Mouse (Mus musculus): Measurements from ENCODE around the gene Aqp9.
A peak's percentile ranks its signal among the peaks of the same experiment; 100 is the strongest.

Gene Aqp9

GRCm38 (mm10) chr9:71168511-71168910 is at the start of gene Aqp9:
Gene Aqp9 (minus strand): TSS chr9:71168682.
- no peak for DNase-seq (ENCODE audit: low read depth, low spot score)

- DNase-seq (ENCODE audit: low read depth, low spot score): no peak
Observed at GRCm38 (mm10) chr9:71217793-71218095, 49.3 kb upstream of the Aqp9 start.

- peak; percentile 18 for DNase-seq (ENCODE audit: low read depth, low spot score)
Observed at GRCm38 (mm10) chr9:71216996-71217792, 48.7 kb upstream of the Aqp9 start.

GRCm38 (mm10) chr9:71216036-71216995 is 47.8 kb upstream of the Aqp9 start:
- DNase-seq (ENCODE audit: low read depth, low spot score): no peak

- DNase-seq (ENCODE audit: low read depth, low spot score): peak; percentile 78
Observed at GRCm38 (mm10) chr9:71215248-71216035, 47.0 kb upstream of the Aqp9 start, which contains the start of gene Aldh1a2. Gene Aldh1a2 (plus strand): TSS chr9:71215789.

GRCm38 (mm10) chr9:71213636-71214035 is 45.2 kb upstream of the Aqp9 start:
- no peak for DNase-seq (ENCODE audit: low read depth, low spot score)

GRCm38 (mm10) chr9:71210870-71211269 is 42.4 kb upstream of the Aqp9 start:
- peak; percentile 57 for DNase-seq (ENCODE audit: low read depth, low spot score)

GRCm38 (mm10) chr9:71209299-71209698 is 40.8 kb upstream of the Aqp9 start:
- DNase-seq (ENCODE audit: low read depth, low spot score): peak; percentile 11

GRCm38 (mm10) chr9:71202265-71202664 is 33.8 kb upstream of the Aqp9 start:
- DNase-seq (ENCODE audit: low read depth, low spot score): no peak

- DNase-seq (ENCODE audit: low read depth, low spot score): no peak
Observed at GRCm38 (mm10) chr9:71198826-71199225, 30.3 kb upstream of the Aqp9 start.

- peak; percentile 83 for DNase-seq (ENCODE audit: low read depth, low spot score)
Observed at GRCm38 (mm10) chr9:71188647-71189415, 20.3 kb upstream of the Aqp9 start.

GRCm38 (mm10) chr9:71187396-71187795 is 18.9 kb upstream of the Aqp9 start:
- no peak for DNase-seq (ENCODE audit: low read depth, low spot score)

GRCm38 (mm10) chr9:71185823-71186222 is 17.3 kb upstream of the Aqp9 start:
- DNase-seq (ENCODE audit: low read depth, low spot score): no peak

GRCm38 (mm10) chr9:71185285-71185684 is 16.8 kb upstream of the Aqp9 start:
- no peak for DNase-seq (ENCODE audit: low read depth, low spot score)

- DNase-seq (ENCODE audit: low read depth, low spot score): no peak
Observed at GRCm38 (mm10) chr9:71179964-71180700, 11.7 kb upstream of the Aqp9 start.

GRCm38 (mm10) chr9:71179276-71179896 is 10.9 kb upstream of the Aqp9 start:
- no peak for DNase-seq (ENCODE audit: low read depth, low spot score)

GRCm38 (mm10) chr9:71175686-71176085 is 7.2 kb upstream of the Aqp9 start:
- no peak for DNase-seq (ENCODE audit: low read depth, low spot score)

GRCm38 (mm10) chr9:71174316-71174975 is 6.0 kb upstream of the Aqp9 start:
- DNase-seq (ENCODE audit: low read depth, low spot score): no peak

GRCm38 (mm10) chr9:71173533-71173932 is 5.1 kb upstream of the Aqp9 start:
- no peak for DNase-seq (ENCODE audit: low read depth, low spot score)

Measured in R1 (cell line).